Mouse (Mus musculus): ENCODE results near the gene Fgfr2. TPM values are rescaled to one million over a fixed set of nuclear protein-coding genes. Genes with fewer than 3 reads are reported as not detected.

Fgfr2 gene
- polyA plus RNA-seq, 1 experiment from 2014 or later, result 17.2 TPM

DNA sequence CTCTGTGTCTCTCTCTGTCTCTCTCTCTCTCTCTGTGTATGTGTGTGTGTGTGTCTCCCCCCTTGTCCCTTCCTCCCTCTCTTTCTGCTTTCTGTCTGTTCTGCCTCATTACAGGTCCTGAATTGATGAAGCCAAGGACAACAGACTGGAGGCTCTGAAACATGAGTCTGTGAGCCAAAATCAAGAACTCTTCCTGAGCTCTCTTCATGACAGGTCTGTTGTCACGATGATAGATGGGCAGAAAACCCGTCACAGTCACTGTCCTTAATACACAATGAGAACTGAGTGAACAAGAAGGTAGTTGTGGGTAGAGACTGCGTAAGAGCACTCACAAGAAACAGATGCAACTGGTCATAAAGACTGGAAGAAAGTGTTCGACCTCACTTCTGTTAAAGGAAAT, 762.8 kb downstream of the Fgfr2 start:
- Histone ChIP-seq H3K27ac (no peak overlapping the region), H3K9ac (no peak overlapping the region), H3K4me2 (no peak overlapping the region), H3K36me3 (no peaks in the 10 kb centered on the region), H3K27me3 (no peaks in the 10 kb centered on the region; the same call in 1 of the 2 replicates), H3K4me1 (replicated peaks) (peaks cover 13% of the 10 kb centered on the region; the same call in 1 of the 2 replicates), H3K4me3 (no peak overlapping the region), H3K9me3 (replicated peaks) (no peaks in the 10 kb centered on the region)
- 69% methylated on average over 4 of the region's 4 CpGs for WGBS
- ATAC-seq (replicated peaks; ENCODE audit: insufficient number of reproducible peaks, insufficient read depth, low FRiP score, low read depth), result no peak

DNA sequence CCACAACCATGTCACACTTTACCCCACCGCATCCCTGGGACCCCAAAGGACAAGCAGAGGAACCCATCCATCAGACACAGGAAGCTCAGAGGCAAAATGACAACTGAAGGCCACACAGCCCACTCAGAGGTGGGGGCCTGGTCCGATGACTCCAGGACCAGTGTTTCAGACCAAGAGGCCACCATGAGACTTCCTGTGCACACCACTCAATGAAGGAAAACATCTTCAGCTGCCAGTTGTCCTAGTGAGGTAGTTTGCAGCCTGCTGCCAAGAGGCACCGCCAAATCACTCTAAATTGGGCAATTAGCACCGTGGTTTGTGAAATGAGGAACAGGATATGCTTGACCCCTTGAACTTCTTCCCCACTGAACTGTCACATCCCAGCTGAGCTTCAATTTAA, 764.4 kb downstream of the Fgfr2 start:
- Histone ChIP-seq H3K36me3 (no peaks in the 10 kb centered on the region), H3K4me2 (no peak overlapping the region), H3K9me3 (replicated peaks) (no peaks in the 10 kb centered on the region), H3K9ac (no peak overlapping the region), H3K27me3 (no peaks in the 10 kb centered on the region; the same call in 1 of the 2 replicates), H3K27ac (no peak overlapping the region), H3K4me1 (replicated peaks) (peaks cover 10% of the 10 kb centered on the region; the same call in 1 of the 2 replicates), H3K4me3 (no peak overlapping the region)
- WGBS, result 47% methylated on average over 4 of the region's 4 CpGs
- no peak for ATAC-seq (replicated peaks; ENCODE audit: insufficient number of reproducible peaks, insufficient read depth, low FRiP score, low read depth)

DNA sequence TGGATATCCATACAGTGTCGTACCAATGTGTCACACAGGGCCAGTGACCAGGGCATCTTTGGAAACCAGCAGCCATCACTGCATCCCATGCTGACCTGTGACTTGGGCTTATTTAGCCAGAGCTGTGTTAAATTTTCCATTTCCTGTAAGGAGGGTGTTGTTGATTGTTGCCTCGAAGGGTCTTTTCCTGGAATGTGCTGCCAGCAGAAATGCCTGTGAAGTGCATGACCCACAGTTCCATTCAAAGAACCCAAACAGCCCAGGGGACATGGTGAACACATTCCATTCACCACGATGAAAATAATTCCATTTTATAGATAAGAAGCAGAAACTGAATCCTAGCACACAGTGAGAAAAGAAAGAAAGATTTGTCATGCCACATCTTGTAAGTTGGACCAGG, 764.9 kb downstream of the Fgfr2 start:
- H3K9ac ChIP-seq, result no peak overlapping the region
- ATAC-seq (replicated peaks; ENCODE audit: insufficient number of reproducible peaks, insufficient read depth, low FRiP score, low read depth), result peak; percentile 48; the same call in 1 of the 2 replicates
- H3K4me3 ChIP-seq, result no peak overlapping the region
- H3K4me1 ChIP-seq (replicated peaks), result peaks cover 10% of the 10 kb centered on the region; the same call in 1 of the 2 replicates
- WGBS, result 37% methylated on average over 3 of the region's 3 CpGs
- no peaks in the 10 kb centered on the region for H3K36me3 ChIP-seq
- H3K4me2 ChIP-seq, result no peak overlapping the region
- no peaks in the 10 kb centered on the region for H3K9me3 ChIP-seq (replicated peaks)
- no peaks in the 10 kb centered on the region; the same call in 1 of the 2 replicates for H3K27me3 ChIP-seq
- H3K27ac ChIP-seq, result no peak overlapping the region

DNA sequence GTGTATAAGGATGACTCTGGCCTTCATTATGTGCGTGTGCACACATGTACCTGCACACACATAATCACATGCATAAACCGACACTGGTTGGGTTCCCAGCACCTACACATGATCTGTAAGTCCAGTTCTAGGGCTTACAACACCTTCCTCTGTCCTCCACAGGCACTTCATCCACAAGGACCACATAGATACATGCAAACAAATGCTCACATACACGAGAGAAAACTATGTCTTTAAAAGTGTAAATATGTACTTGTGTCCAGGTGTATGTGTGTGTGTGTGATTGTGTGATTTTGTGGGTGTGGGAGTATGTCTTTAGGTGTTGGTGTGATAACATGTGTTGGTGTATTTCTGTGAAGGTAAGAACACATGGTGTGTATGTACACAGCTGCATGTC, 765.3 kb downstream of the Fgfr2 start:
- H3K9me3 ChIP-seq (replicated peaks), result no peaks in the 10 kb centered on the region

DNA sequence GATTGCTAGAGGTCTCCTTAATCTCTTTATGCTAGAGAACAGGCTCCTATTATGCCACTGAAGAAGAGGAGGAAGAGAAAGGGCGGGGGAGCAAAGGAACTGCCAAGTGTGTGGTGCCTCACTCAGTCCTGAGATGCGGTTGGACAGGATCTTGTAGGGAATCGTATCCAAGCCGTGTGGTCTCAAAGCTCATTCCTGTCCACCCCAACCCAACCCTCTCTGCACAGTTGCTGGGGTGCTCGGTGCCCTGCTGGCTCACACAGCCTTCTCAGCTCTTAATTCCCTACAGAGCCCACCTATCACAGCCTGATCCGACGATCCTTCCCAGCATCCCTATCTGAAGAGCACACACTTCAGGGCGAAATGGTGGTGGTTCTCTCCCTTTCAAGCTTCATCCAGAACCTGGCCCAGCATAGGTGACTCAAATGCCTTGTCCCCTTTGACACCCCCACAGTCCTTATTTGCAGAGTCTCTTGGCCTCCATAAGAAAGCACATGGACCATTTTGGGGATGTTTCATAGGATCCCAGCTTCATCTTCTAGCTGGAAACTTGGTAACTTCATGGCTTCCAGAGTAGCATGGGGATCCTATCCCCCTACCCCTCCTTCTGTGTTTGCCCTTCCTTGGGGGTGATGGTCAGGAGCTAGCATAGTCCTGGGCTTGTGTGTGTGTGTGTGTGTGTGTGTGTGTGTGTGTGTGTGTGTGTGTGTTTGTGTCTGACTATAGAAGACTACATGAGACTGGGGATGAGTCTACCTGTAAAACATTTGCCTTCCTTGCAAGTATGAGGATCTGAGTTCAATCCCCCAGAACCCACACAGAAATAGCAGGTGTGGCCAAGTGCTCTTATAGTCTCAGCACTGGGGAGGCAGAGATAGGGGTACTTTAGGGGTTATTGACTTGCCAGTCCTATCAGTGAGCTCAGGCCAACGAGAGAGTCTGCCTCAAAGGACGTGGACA, 766.0 kb downstream of the Fgfr2 start:
- H3K27ac ChIP-seq, result no peak overlapping the region
- no peak for ATAC-seq (replicated peaks; ENCODE audit: insufficient number of reproducible peaks, insufficient read depth, low FRiP score, low read depth)
- peaks cover 10% of the 10 kb centered on the region; the same call in 1 of the 2 replicates for H3K4me1 ChIP-seq (replicated peaks)
- WGBS, result 55% methylated on average over 10 of the region's 10 CpGs
- no peaks in the 10 kb centered on the region for H3K36me3 ChIP-seq
- H3K4me2 ChIP-seq, result no peak overlapping the region
- no peaks in the 10 kb centered on the region; the same call in 1 of the 2 replicates for H3K27me3 ChIP-seq
- no peak overlapping the region for H3K9ac ChIP-seq
- no peak overlapping the region for H3K4me3 ChIP-seq
- no peaks in the 10 kb centered on the region for H3K9me3 ChIP-seq (replicated peaks)

More for the DNA sequence above, 765.3 kb downstream of the Fgfr2 start:
- peaks cover 10% of the 10 kb centered on the region; the same call in 1 of the 2 replicates for H3K4me1 ChIP-seq (replicated peaks)
- H3K4me2 ChIP-seq, result no peak overlapping the region
- no peak overlapping the region for H3K9ac ChIP-seq
- H3K36me3 ChIP-seq, result no peaks in the 10 kb centered on the region
- WGBS, result 80% methylated on average over 3 of the region's 3 CpGs
- no peak overlapping the region for H3K4me3 ChIP-seq
- no peak overlapping the region for H3K27ac ChIP-seq
- ATAC-seq (replicated peaks; ENCODE audit: insufficient number of reproducible peaks, insufficient read depth, low FRiP score, low read depth), result no peak
- H3K27me3 ChIP-seq, result no peaks in the 10 kb centered on the region; the same call in 1 of the 2 replicates

DNA sequence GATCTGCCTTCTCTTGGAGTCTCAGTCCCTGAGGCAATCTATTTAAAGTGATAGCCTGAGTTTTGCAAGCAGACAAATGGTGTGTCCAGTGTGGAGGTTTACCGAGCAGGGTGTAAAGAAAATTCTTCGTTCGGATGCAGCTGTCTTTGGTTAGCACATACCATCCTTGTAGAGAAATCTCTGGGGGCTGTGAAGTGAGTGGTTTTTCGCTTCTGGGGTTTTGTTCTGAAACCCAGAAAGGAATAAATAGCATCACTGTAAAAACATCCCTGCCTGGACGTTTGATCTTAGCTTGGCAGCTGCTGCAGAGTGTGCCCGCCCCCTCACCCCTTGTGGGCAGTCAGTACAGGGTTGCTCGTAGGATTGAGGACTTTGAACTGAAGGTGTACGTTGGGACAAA, 767.0 kb downstream of the Fgfr2 start:
- Histone ChIP-seq H3K36me3 (no peaks in the 10 kb centered on the region), H3K4me3 (no peak overlapping the region), H3K9ac (no peak overlapping the region), H3K4me1 (replicated peaks) (peaks cover 10% of the 10 kb centered on the region; the same call in 1 of the 2 replicates), H3K9me3 (replicated peaks) (no peaks in the 10 kb centered on the region), H3K27ac (no peak overlapping the region), H3K27me3 (no peaks in the 10 kb centered on the region; the same call in 1 of the 2 replicates), H3K4me2 (no peak overlapping the region)
- WGBS, result 38% methylated on average over 8 of the region's 8 CpGs
- ATAC-seq (replicated peaks; ENCODE audit: insufficient number of reproducible peaks, insufficient read depth, low FRiP score, low read depth), result no peak

DNA sequence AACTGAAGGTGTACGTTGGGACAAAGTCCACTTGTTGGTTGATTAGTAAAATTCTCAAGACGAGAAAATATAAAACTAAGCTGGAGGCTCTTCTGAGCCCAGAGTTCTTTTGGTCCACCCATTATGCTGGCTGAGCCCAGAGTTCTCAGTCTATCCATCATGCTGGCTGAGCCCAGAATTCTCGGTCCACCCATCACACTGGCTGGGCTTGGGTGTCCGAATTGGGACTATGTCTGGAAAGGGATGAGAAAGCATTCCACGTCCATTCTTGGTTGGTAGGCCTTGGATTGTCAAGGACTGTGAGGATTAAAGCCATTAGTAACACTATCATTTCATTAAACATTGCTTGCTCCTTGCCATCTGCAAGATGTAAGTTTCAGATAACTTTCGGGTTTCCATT, 767.4 kb downstream of the Fgfr2 start:
- no peak overlapping the region for H3K4me2 ChIP-seq
- no peak overlapping the region for H3K27ac ChIP-seq
- H3K9me3 ChIP-seq (replicated peaks), result no peaks in the 10 kb centered on the region
- no peak for ATAC-seq (replicated peaks; ENCODE audit: insufficient number of reproducible peaks, insufficient read depth, low FRiP score, low read depth)
- 66% methylated on average over 6 of the region's 6 CpGs for WGBS
- no peaks in the 10 kb centered on the region for H3K36me3 ChIP-seq
- H3K4me1 ChIP-seq (replicated peaks), result peaks cover 10% of the 10 kb centered on the region; the same call in 1 of the 2 replicates
- no peaks in the 10 kb centered on the region; the same call in 1 of the 2 replicates for H3K27me3 ChIP-seq
- H3K4me3 ChIP-seq, result no peak overlapping the region
- H3K9ac ChIP-seq, result no peak overlapping the region

DNA sequence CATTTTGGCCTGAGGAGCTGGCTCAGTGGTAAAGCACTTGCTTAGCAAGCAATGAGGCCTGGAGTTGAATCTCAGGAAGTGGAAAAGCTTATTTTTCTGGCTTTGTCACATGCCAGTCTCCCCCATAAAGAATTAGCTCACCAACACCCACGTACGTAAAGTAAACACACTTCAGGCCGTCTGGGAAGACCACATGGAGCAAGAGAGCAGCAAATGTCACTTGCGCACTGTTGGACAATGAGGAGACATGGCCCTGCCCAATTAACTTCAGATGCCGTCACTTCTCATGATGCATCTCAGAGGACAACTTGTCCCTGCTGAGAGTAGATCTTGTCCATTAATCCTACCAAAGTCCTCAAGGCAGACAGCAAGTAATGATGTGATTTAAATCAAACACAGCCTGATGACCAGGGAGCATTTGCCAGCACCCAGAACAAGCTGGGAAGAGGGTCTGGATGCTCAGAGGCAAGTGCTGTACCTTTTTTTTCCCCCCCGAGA, 774.0 kb downstream of the Fgfr2 start:
- Histone ChIP-seq H3K27ac (0 out of 2 replicates have a peak overlapping the region, but pooled peaks have one; percentile 3), H3K9ac (no peak overlapping the region), H3K4me2 (no peak overlapping the region), H3K36me3 (no peaks in the 10 kb centered on the region), H3K9me3 (replicated peaks) (no peaks in the 10 kb centered on the region), H3K4me1 (replicated peaks) (no peaks in the 10 kb centered on the region), H3K27me3 (no peaks in the 10 kb centered on the region), H3K4me3 (no peak overlapping the region)
- no peak for ATAC-seq (replicated peaks; ENCODE audit: insufficient number of reproducible peaks, insufficient read depth, low FRiP score, low read depth)
- 61% methylated on average over 6 of the region's 6 CpGs for WGBS

DNA sequence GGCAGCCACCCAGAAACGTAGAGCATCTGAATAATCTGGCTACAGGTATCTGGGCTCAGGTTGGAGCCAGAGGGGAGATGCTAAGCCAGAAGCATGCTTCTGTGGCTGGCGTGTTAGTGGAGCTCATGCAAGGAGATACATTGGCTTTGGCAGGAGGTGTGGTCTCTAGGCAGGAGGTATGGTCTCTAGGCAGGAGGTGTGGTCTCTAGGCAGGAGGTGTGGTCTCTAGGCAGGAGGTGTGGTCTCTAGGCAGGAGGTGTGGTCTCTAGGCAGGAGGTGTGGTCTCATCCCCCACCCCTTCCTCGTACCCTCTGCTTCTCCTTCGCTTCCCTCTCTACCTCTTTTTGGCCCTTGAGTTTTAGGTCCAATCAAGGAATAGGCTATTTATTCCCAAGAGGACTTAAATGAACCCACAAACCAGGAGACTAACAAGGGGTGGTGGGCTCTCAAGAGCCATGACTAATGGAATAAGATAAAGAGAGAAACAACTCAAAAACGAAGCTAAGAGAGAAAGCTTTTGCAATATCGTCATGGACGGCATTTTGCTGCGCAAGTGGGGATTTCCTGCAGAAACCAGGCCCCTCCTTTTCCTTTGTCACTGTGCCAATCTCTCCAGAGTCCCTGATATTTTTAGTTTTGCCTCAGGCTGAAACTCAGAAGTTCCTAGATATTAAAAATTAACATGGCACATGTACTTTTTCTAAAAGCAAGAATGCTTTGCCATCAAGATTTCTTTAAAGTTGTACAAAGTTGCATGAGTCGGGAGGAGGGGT, 775.7 kb downstream of the Fgfr2 start:
- WGBS, result 61% methylated on average over 9 of the region's 9 CpGs
- no peak overlapping the region for H3K9ac ChIP-seq
- no peaks in the 10 kb centered on the region for H3K36me3 ChIP-seq
- no peak overlapping the region for H3K4me3 ChIP-seq
- H3K4me2 ChIP-seq, result no peak overlapping the region
- H3K9me3 ChIP-seq (replicated peaks), result no peaks in the 10 kb centered on the region
- ATAC-seq (replicated peaks; ENCODE audit: insufficient number of reproducible peaks, insufficient read depth, low FRiP score, low read depth), result no peak
- no peaks in the 10 kb centered on the region for H3K27me3 ChIP-seq
- H3K4me1 ChIP-seq (replicated peaks), result no peaks in the 10 kb centered on the region
- H3K27ac ChIP-seq, result no peak overlapping the region

DNA sequence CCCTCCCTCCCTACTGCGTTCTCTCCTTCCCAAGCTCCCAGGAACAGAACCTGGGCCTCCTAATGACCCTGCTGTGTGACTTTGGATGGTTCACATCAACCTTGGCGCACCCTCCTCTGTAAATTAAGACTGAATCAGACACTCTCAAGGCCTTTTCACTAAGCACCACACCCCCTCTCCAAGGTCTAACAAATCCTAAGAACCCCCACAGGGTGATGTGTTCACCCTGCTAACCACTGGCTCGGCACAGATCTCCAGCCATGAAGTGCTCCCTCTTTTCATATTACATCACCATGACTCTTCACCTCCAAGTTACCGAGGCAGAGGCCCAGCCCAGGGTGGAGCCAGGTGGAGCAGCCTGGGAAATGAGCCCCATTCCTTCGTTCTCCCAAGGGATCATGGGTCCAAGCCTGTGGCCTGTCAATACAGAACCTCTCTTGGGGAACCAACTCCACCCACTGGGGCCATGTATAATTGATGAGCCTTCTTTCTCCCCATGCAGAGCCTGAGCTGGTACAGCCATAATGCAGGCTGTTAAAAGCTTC, 777.6 kb downstream of the Fgfr2 start:
- H3K4me1 ChIP-seq (replicated peaks), result no peaks in the 10 kb centered on the region
- no peaks in the 10 kb centered on the region for H3K36me3 ChIP-seq
- no peak for ATAC-seq (replicated peaks; ENCODE audit: insufficient number of reproducible peaks, insufficient read depth, low FRiP score, low read depth)
- WGBS, result 80% methylated on average over 5 of the region's 5 CpGs
- no peak overlapping the region for H3K27ac ChIP-seq
- no peak overlapping the region for H3K4me3 ChIP-seq
- H3K27me3 ChIP-seq, result no peaks in the 10 kb centered on the region
- H3K9ac ChIP-seq, result no peak overlapping the region
- H3K9me3 ChIP-seq (replicated peaks), result no peaks in the 10 kb centered on the region
- no peak overlapping the region for H3K4me2 ChIP-seq

DNA sequence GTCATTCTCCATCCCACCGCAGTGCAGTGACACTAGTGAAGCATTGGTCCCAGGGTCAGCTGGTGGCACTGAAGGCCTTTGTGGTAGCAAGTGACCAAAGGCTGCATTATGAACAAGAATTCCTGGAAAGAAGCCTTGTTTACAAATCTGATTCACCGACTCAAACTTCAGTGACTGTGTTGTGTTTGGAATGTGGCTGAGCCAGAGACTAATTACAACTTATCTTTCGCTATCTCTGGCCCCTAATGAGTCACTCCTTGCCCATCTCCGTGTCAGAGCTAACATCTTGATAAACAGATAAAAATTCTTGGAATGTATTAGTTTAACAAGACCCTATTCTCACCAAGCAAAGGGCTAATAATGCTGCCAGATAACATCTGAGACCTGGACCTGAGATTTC, 778.5 kb downstream of the Fgfr2 start:
- 43% methylated on average over 4 of the region's 4 CpGs for WGBS
- no peak for ATAC-seq (replicated peaks; ENCODE audit: insufficient number of reproducible peaks, insufficient read depth, low FRiP score, low read depth)

More for the DNA sequence above, 778.5 kb downstream of the Fgfr2 start:
- Histone ChIP-seq H3K27ac (no peak overlapping the region), H3K4me2 (no peak overlapping the region), H3K4me3 (no peak overlapping the region), H3K27me3 (no peaks in the 10 kb centered on the region), H3K9ac (no peak overlapping the region), H3K36me3 (no peaks in the 10 kb centered on the region), H3K4me1 (replicated peaks) (no peaks in the 10 kb centered on the region), H3K9me3 (replicated peaks) (no peaks in the 10 kb centered on the region)
